Mouse (Mus musculus) testis, adult 2 months (tissue): ENCODE data around the gene Gck. TPM values are rescaled to one million over a fixed set of nuclear protein-coding genes. Genes with fewer than 3 reads are reported as not detected.
A peak's percentile ranks its signal among the peaks of the same experiment; 100 is the strongest.

Experiments
- H3K27ac ChIP-seq: fragments of 200-500 bp; 2 replicates; pipeline ENCODE4 v1.5.1; 2012; ENCODE audit warnings: low read depth, low read length; ENCODE audit not compliant: control insufficient read depth, insufficient read depth
- H3K27me3 ChIP-seq: fragments of 200-500 bp; 2 replicates; pipeline ENCODE4 v1.6.1; 2012; ENCODE audit warnings: mild to moderate bottlenecking, low read length, moderate library complexity; ENCODE audit not compliant: control insufficient read depth, insufficient read depth
- H3K36me3 ChIP-seq: fragments of 200-500 bp; 2 replicates; pipeline ENCODE4 v1.6.1; 2012; ENCODE audit warnings: mild to moderate bottlenecking, low read length; ENCODE audit not compliant: control insufficient read depth, insufficient read depth
- H3K4me1 ChIP-seq: fragments of 200-500 bp; 2 replicates; pipeline ENCODE4 v1.6.1; 2012; ENCODE audit warnings: low read length; ENCODE audit not compliant: control insufficient read depth, insufficient read depth
- H3K4me3 ChIP-seq: fragments of 200-500 bp; 2 replicates; pipeline ENCODE4 v1.5.1; 2012; ENCODE audit warnings: low read depth, mild to moderate bottlenecking, low read length, moderate library complexity, mixed read lengths; ENCODE audit not compliant: control insufficient read depth
- CTCF ChIP-seq: fragments of 200-500 bp; IDR thresholded peaks from 2 replicates; pipeline ENCODE4 v1.5.1; 2012; ENCODE audit warnings: low read depth, mild to moderate bottlenecking, inconsistent platforms, low read length, moderate library complexity; ENCODE audit not compliant: control insufficient read depth, insufficient read depth, insufficient replicate concordance
- POLR2A ChIP-seq: fragments of 200-500 bp; IDR thresholded peaks from 2 replicates; pipeline ENCODE4 v1.6.1; 2012; ENCODE audit warnings: low read depth, mild to moderate bottlenecking, inconsistent platforms, low read length, moderate library complexity; ENCODE audit not compliant: control insufficient read depth
- polyA plus RNA-seq: library from polyadenylated mRNA; depleted of rRNA; stranded (reverse); fragments of >200 nt; gene quantifications from 2 replicates; pipeline ENCODE4 v1.2.3, GENCODE M21; 2012

The Gck gene
- polyA plus RNA-seq, 1 experiment: 6.6 TPM

- no peak within 1 kb of the TSS for H3K27ac ChIP-seq
Measured at GRCm38 (mm10) chr11:5861678-5862393, 88.0 kb downstream of the Gck start, which contains the start of gene Aebp1. TSS of gene Aebp1 (plus strand) at chr11:5861947.

DNA sequence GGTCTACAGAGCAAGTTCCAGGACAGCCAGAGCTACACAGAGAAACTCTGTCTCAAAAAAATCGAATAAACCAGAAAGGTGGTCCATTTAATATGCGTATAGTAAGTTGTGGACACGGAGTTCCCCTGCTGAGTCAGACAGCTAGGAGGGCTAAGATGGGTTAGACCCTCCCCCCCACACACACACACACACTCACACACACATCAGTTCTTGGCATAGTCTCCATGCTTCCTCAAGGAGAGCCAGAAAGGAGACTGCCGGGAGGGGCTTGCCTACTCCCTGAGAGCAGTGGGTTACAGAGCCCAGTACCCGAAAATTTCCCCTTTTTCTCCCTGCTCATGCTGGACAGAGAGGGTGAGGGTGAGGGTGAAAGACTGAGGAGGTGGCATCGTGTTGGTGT is 89.2 kb downstream of the Gck start:
- Histone ChIP-seq H3K36me3 (no peaks in the 10 kb centered on the region), H3K4me1 (peaks cover 8% of the 10 kb centered on the region), H3K27ac (no peak overlapping the region), H3K4me3 (no peak overlapping the region), H3K27me3 (no peaks in the 10 kb centered on the region)
- TF ChIP-seq POLR2A (no peak), CTCF (no peak)

More at GRCm38 (mm10) chr11:5861678-5862393, 88.0 kb downstream of the Gck start, which contains the start of gene Aebp1:
- Histone ChIP-seq H3K4me1 (peaks cover 8% of the 10 kb centered on the region), H3K4me3 (peak within 1 kb of the TSS; percentile 67), H3K36me3 (no peaks in the 10 kb centered on the region), H3K27me3 (no peaks in the 10 kb centered on the region)
- TF ChIP-seq POLR2A: 0 out of 2 replicates have a peak, but pooled peaks have one; percentile 27
- no peak for TF ChIP-seq CTCF

GRCm38 (mm10) chr11:5859883-5860550 is 89.9 kb downstream of the Gck start:
- peaks cover 8% of the 10 kb centered on the region for H3K4me1 ChIP-seq
- TF ChIP-seq POLR2A (no peak), CTCF (no peak)
- H3K4me3 ChIP-seq: no peak overlapping the region
- H3K36me3 ChIP-seq: no peaks in the 10 kb centered on the region
- no peak overlapping the region for H3K27ac ChIP-seq
- no peaks in the 10 kb centered on the region for H3K27me3 ChIP-seq

- no peak for TF ChIP-seq POLR2A
- TF ChIP-seq CTCF: peak; percentile 70; the same call in 1 of the 2 replicates
- Histone ChIP-seq H3K4me1 (peaks cover 8% of the 10 kb centered on the region), H3K4me3 (no peak overlapping the region), H3K27me3 (no peaks in the 10 kb centered on the region), H3K36me3 (no peaks in the 10 kb centered on the region), H3K27ac (no peak overlapping the region)
Measured at GRCm38 (mm10) chr11:5858723-5859122, 91.2 kb downstream of the Gck start.

GRCm38 (mm10) chr11:5856479-5857130 is 93.3 kb downstream of the Gck start:
- Histone ChIP-seq H3K27ac (no peak overlapping the region), H3K4me3 (no peak overlapping the region), H3K36me3 (no peaks in the 10 kb centered on the region), H3K4me1 (peaks cover 3% of the 10 kb centered on the region), H3K27me3 (no peaks in the 10 kb centered on the region)
- TF ChIP-seq CTCF: no peak
- no peak for TF ChIP-seq POLR2A

GRCm38 (mm10) chr11:5855902-5856301 is 94.0 kb downstream of the Gck start:
- TF ChIP-seq CTCF (no peak), POLR2A (no peak)
- Histone ChIP-seq H3K27me3 (no peaks in the 10 kb centered on the region), H3K27ac (no peak overlapping the region), H3K4me3 (no peak overlapping the region), H3K4me1 (no peaks in the 10 kb centered on the region; the same call in none of the 2 replicates), H3K36me3 (no peaks in the 10 kb centered on the region)

GRCm38 (mm10) chr11:5855481-5855880 is 94.4 kb downstream of the Gck start:
- H3K4me1 ChIP-seq: no peaks in the 10 kb centered on the region; the same call in none of the 2 replicates
- H3K36me3 ChIP-seq: no peaks in the 10 kb centered on the region
- TF ChIP-seq POLR2A: no peak
- TF ChIP-seq CTCF: no peak
- no peak overlapping the region for H3K27ac ChIP-seq
- H3K4me3 ChIP-seq: no peak overlapping the region
- no peaks in the 10 kb centered on the region for H3K27me3 ChIP-seq
